In genomic region chr9:71895931-71896724, GRCm38 (mm10) we compare ENCODE assay signal across 8 mouse cellular contexts.
A peak's percentile ranks its signal among the peaks of the same experiment; 100 is the strongest.
DNase-seq lines count a peak whose midpoint lies in the region; ATAC-seq and TF ChIP-seq lines count a peak whose summit lies in the region.

No protein-coding gene starts in this region.

- TF ChIP-seq CTCF in lung, adult 2 months (IDR thresholded peaks at IDR 0.05; ENCODE audit: insufficient read depth, low read length) = no peak
- TF ChIP-seq CTCF in thymus, adult 2 months (IDR thresholded peaks at IDR 0.05; ENCODE audit: borderline replicate concordance, control insufficient read depth, extremely low read depth, insufficient read depth, low read length, poor library complexity) = no peak

- ATAC-seq in heart, embryonic 16.5 days (replicated peaks; ENCODE audit: extremely low read depth, insufficient read depth, low FRiP score) = peak; percentile 63
- ATAC-seq in liver, embryonic 16.5 days (ENCODE audit: low read depth) = peak; percentile 48
- peak; percentile 77 for ATAC-seq in neural tube, embryonic 15.5 days (ENCODE audit: low FRiP score)

- no peaks in the 10 kb centered on the region for H3K27me3 ChIP-seq in heart, embryonic 16.5 days (ENCODE audit: control insufficient read depth, insufficient read depth, low read length)
- no peaks in the 10 kb centered on the region for H3K27me3 ChIP-seq in liver, embryonic 16.5 days (ENCODE audit: control insufficient read depth, insufficient read depth, low read depth, low read length)
- no peaks in the 10 kb centered on the region for H3K27me3 ChIP-seq in neural tube, embryonic 15.5 days (replicated peaks)
- no peaks in the 10 kb centered on the region for H3K27me3 ChIP-seq in thymus, adult 2 months (ENCODE audit: control insufficient read depth, insufficient read depth, low read length)

- no peak for TF ChIP-seq POLR2A in lung, adult 2 months (IDR thresholded peaks at IDR 0.05; ENCODE audit: borderline replicate concordance, extremely low read depth, low read depth, low read length)
- TF ChIP-seq POLR2A in thymus, adult 2 months (IDR thresholded peaks at IDR 0.05; ENCODE audit: control insufficient read depth, extremely low read depth, insufficient read depth, low read length, poor library complexity) = no peak

- no peak for DNase-seq in lung, adult 2 months
- no peak for DNase-seq in lung, postnatal 14 days
- peak; percentile 84 for DNase-seq in embryo, embryonic 11 days
- no peak for DNase-seq in thymus, adult 2 months
- DNase-seq in cerebellum, adult 8-10 months = no peak

- WGBS in lung, adult 2 months = 13% methylated on average over 2 of the region's 2 CpGs
- WGBS in heart, embryonic 16.5 days = 27% methylated on average over 2 of the region's 2 CpGs
- 38% methylated on average over 2 of the region's 2 CpGs for WGBS in liver, embryonic 16.5 days (ENCODE audit: insufficient replicate concordance)
- WGBS in neural tube, embryonic 15.5 days = 6% methylated on average over 2 of the region's 2 CpGs
- WGBS in thymus, adult 2 months = 18% methylated on average over 2 of the region's 2 CpGs

- no peaks in the 10 kb centered on the region; the same call in 1 of the 2 replicates for H3K4me1 ChIP-seq in lung, adult 2 months (ENCODE audit: control insufficient read depth, insufficient read depth, low read length)
- peaks cover 3% of the 10 kb centered on the region for H3K4me1 ChIP-seq in heart, embryonic 16.5 days (ENCODE audit: control insufficient read depth, insufficient read depth, low read length)
- no peaks in the 10 kb centered on the region; the same call in 1 of the 2 replicates for H3K4me1 ChIP-seq in liver, embryonic 16.5 days (ENCODE audit: control insufficient read depth, low read depth, low read length)
- peaks cover 30% of the 10 kb centered on the region for H3K4me1 ChIP-seq in neural tube, embryonic 15.5 days
- peaks cover 5% of the 10 kb centered on the region for H3K4me1 ChIP-seq in thymus, adult 2 months (replicated peaks; ENCODE audit: control insufficient read depth, insufficient read depth, low read length)

- peak overlapping the region; percentile 66 for H3K27ac ChIP-seq in heart, embryonic 16.5 days (ENCODE audit: low read length)
- H3K27ac ChIP-seq in liver, embryonic 16.5 days (ENCODE audit: low read length) = peak overlapping the region; percentile 37; the same call in 1 of the 2 replicates
- H3K27ac ChIP-seq in neural tube, embryonic 15.5 days (replicated peaks) = peak overlapping the region; percentile 65
- no peak overlapping the region for H3K27ac ChIP-seq in thymus, adult 2 months (ENCODE audit: control insufficient read depth, insufficient read depth, low read length)

- H3K4me2 ChIP-seq in heart, embryonic 16.5 days (ENCODE audit: low read depth, low read length) = no peak overlapping the region; the same call in 1 of the 2 replicates
- H3K4me2 ChIP-seq in liver, embryonic 16.5 days (ENCODE audit: low read depth, low read length) = no peak overlapping the region
- H3K4me2 ChIP-seq in neural tube, embryonic 15.5 days = peak overlapping the region; percentile 43

- H3K9me3 ChIP-seq in heart, embryonic 16.5 days (replicated peaks; ENCODE audit: control insufficient read depth, low read length) = no peaks in the 10 kb centered on the region
- no peaks in the 10 kb centered on the region for H3K9me3 ChIP-seq in liver, embryonic 16.5 days (replicated peaks; ENCODE audit: control insufficient read depth, low read length)
- no peaks in the 10 kb centered on the region for H3K9me3 ChIP-seq in neural tube, embryonic 15.5 days (replicated peaks)

- no peaks in the 10 kb centered on the region for H3K36me3 ChIP-seq in heart, embryonic 16.5 days (ENCODE audit: control insufficient read depth, insufficient read depth)
- H3K36me3 ChIP-seq in liver, embryonic 16.5 days (ENCODE audit: control insufficient read depth, insufficient read depth) = no peaks in the 10 kb centered on the region
- no peaks in the 10 kb centered on the region for H3K36me3 ChIP-seq in neural tube, embryonic 15.5 days
- peaks cover 5% of the 10 kb centered on the region; the same call in 1 of the 2 replicates for H3K36me3 ChIP-seq in thymus, adult 2 months (ENCODE audit: control insufficient read depth, insufficient read depth, low read length)

- H3K4me3 ChIP-seq in lung, adult 2 months (replicated peaks; ENCODE audit: extremely low read depth, low read depth, low read length) = peak overlapping the region; percentile 34
- peak overlapping the region; percentile 11 for H3K4me3 ChIP-seq in heart, embryonic 16.5 days (ENCODE audit: low read length)
- H3K4me3 ChIP-seq in liver, embryonic 16.5 days (ENCODE audit: low read depth, low read length) = no peak overlapping the region
- H3K4me3 ChIP-seq in neural tube, embryonic 15.5 days (replicated peaks) = peak overlapping the region; percentile 36
- no peak overlapping the region for H3K4me3 ChIP-seq in thymus, adult 2 months (ENCODE audit: control insufficient read depth, insufficient read depth, low read length)

- no peak overlapping the region for H3K9ac ChIP-seq in heart, embryonic 16.5 days (ENCODE audit: low read length)
- H3K9ac ChIP-seq in liver, embryonic 16.5 days (ENCODE audit: low read depth, low read length) = no peak overlapping the region
- H3K9ac ChIP-seq in neural tube, embryonic 15.5 days (replicated peaks) = peak overlapping the region; percentile 36

Comparison
In these comparisons a context has a peak if more than half of its experiments do, and no peak if none do; other contexts are left out.
1. H3K4me3 ChIP-seq: peak in lung, adult 2 months (single experiment), heart, embryonic 16.5 days (single experiment) and neural tube, embryonic 15.5 days (single experiment); none in liver, embryonic 16.5 days (single experiment) and thymus, adult 2 months (single experiment).
2. Peak in every context shown above with its lines, with median percentiles within 50 percentile points of each other: ATAC-seq.